Mouse (Mus musculus): ENCODE results near the gene Foxk1. TPM values are rescaled to one million over a fixed set of nuclear protein-coding genes. Genes with fewer than 3 reads are reported as not detected.
A peak's percentile ranks its signal among the peaks of the same experiment; 100 is the strongest.

Foxk1 gene
- polyA plus RNA-seq, 1 experiment from 2014 or later, result 6.5 TPM

DNA sequence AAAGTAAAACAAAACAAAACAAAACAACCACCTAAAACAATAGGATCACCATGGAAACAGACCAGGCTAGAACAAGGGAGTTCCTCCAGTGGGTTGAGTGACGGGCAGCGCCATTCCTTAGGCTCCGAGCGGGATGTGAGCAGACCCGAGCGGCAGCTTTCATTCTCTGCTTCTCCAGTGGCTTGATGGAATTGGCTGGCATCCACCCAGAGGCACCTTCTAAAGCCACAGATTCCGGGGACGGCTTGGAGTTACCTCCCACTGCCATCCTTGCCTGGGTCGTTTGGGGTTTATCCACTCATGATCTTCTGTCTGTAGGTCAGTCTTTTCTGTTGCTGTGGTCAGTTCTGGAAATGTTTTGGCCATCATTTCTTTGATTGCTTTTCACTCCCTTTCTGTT lies 19.6 kb downstream of the Foxk1 start:
- Histone ChIP-seq H3K27ac (ENCODE audit: low read depth, low read length) (no peak overlapping the region), H3K9me3 (ENCODE audit: control insufficient read depth, low read length) (no peaks in the 10 kb centered on the region), H3K4me1 (ENCODE audit: control insufficient read depth, insufficient read depth, low read length) (peaks cover 38% of the 10 kb centered on the region), H3K9ac (ENCODE audit: low read depth, low read length) (no peak overlapping the region), H3K4me2 (replicated peaks; ENCODE audit: low read depth, low read length) (no peak overlapping the region), H3K36me3 (ENCODE audit: control insufficient read depth, insufficient read depth, low read length) (peaks cover 16% of the 10 kb centered on the region; the same call in 1 of the 2 replicates), H3K4me3 (ENCODE audit: low read length) (no peak overlapping the region), H3K27me3 (ENCODE audit: control insufficient read depth, insufficient read depth, low read length) (no peaks in the 10 kb centered on the region)
- WGBS, result 90% methylated on average over 9 of the region's 9 CpGs
- no peak for ATAC-seq (ENCODE audit: low FRiP score, low TSS enrichment)

DNA sequence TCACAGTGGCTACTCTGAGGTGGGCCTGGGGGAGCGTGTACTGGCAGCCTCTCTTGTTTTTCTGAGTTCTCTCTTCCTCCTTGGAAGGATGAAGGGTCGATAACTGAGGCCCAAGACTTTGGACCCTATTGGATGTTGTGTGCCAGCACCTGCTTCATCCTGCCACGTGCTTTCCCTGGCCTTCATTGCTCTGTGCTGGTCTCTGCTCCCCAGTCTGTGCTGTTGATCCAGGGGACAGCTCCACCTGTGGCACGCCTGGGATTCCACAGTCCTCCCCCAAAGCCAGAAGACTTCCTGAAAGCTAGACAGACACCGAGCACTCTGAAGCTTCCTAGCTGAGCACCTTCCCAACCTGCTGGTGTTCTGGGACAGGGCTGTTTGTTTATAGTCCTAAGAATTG lies 20.6 kb downstream of the Foxk1 start:
- Histone ChIP-seq H3K9ac (ENCODE audit: low read depth, low read length) (no peak overlapping the region), H3K4me2 (replicated peaks; ENCODE audit: low read depth, low read length) (no peak overlapping the region), H3K4me3 (ENCODE audit: low read length) (no peak overlapping the region), H3K9me3 (ENCODE audit: control insufficient read depth, low read length) (no peaks in the 10 kb centered on the region), H3K27me3 (ENCODE audit: control insufficient read depth, insufficient read depth, low read length) (no peaks in the 10 kb centered on the region), H3K36me3 (ENCODE audit: control insufficient read depth, insufficient read depth, low read length) (peaks cover 16% of the 10 kb centered on the region; the same call in 1 of the 2 replicates), H3K27ac (ENCODE audit: low read depth, low read length) (no peak overlapping the region), H3K4me1 (ENCODE audit: control insufficient read depth, insufficient read depth, low read length) (peaks cover 36% of the 10 kb centered on the region)
- no peak for ATAC-seq (ENCODE audit: low FRiP score, low TSS enrichment)
- 90% methylated on average over 5 of the region's 5 CpGs for WGBS

DNA sequence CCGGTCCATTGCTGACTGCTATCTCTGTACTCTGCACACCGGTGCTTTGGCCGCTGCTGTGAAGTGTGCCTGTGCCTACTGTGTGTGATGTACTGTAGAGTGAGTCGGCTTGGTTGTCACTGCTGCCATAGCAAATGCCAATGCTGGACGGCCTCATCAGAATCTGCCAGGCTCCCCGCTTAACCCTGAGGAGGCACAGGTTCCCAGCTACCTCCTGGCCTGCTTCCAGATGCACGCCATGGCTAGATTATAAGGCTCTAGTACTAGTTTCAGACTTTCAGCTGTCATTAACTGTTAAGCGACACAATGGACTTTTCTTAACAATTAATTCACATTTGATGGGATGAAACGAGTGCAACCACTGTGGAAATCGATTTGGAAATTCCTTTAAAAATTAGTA lies 21.8 kb downstream of the Foxk1 start:
- H3K36me3 ChIP-seq (ENCODE audit: control insufficient read depth, insufficient read depth, low read length), result peaks cover 16% of the 10 kb centered on the region; the same call in 1 of the 2 replicates
- H3K4me2 ChIP-seq (replicated peaks; ENCODE audit: low read depth, low read length), result no peak overlapping the region
- ATAC-seq (ENCODE audit: low FRiP score, low TSS enrichment), result no peak
- H3K4me1 ChIP-seq (ENCODE audit: control insufficient read depth, insufficient read depth, low read length), result peaks cover 34% of the 10 kb centered on the region; the same call in 1 of the 2 replicates
- H3K27ac ChIP-seq (ENCODE audit: low read depth, low read length), result no peak overlapping the region
- 94% methylated on average over 10 of the region's 10 CpGs for WGBS
- no peaks in the 10 kb centered on the region for H3K9me3 ChIP-seq (ENCODE audit: control insufficient read depth, low read length)
- H3K9ac ChIP-seq (ENCODE audit: low read depth, low read length), result no peak overlapping the region
- no peak overlapping the region for H3K4me3 ChIP-seq (ENCODE audit: low read length)
- no peaks in the 10 kb centered on the region for H3K27me3 ChIP-seq (ENCODE audit: control insufficient read depth, insufficient read depth, low read length)

DNA sequence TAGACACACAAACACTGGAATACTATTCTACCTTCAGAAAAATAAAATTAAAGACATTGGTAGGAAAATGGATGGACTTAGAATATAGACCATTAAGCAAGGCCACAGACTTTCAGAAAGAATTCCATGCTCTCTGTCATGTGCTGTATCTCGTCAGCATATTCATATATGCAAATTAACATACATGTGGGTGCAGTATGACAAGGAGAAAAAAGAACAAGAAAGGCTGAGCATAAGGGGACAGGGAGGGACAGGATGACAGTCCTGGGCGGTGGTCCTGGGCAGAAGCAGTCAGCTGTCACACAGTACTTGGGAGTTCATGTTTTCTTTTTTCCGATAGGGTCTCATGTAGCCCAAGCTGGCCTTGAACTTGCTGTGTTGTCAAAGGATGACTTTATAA lies 22.4 kb downstream of the Foxk1 start:
- Histone ChIP-seq H3K36me3 (ENCODE audit: control insufficient read depth, insufficient read depth, low read length) (peaks cover 16% of the 10 kb centered on the region; the same call in 1 of the 2 replicates), H3K4me3 (ENCODE audit: low read length) (no peak overlapping the region), H3K4me1 (ENCODE audit: control insufficient read depth, insufficient read depth, low read length) (peaks cover 34% of the 10 kb centered on the region; the same call in 1 of the 2 replicates), H3K9me3 (ENCODE audit: control insufficient read depth, low read length) (no peaks in the 10 kb centered on the region), H3K27ac (ENCODE audit: low read depth, low read length) (no peak overlapping the region), H3K4me2 (replicated peaks; ENCODE audit: low read depth, low read length) (no peak overlapping the region), H3K27me3 (ENCODE audit: control insufficient read depth, insufficient read depth, low read length) (no peaks in the 10 kb centered on the region), H3K9ac (ENCODE audit: low read depth, low read length) (no peak overlapping the region)
- 45% methylated on average over 3 of the region's 3 CpGs for WGBS
- ATAC-seq (ENCODE audit: low FRiP score, low TSS enrichment), result no peak

DNA sequence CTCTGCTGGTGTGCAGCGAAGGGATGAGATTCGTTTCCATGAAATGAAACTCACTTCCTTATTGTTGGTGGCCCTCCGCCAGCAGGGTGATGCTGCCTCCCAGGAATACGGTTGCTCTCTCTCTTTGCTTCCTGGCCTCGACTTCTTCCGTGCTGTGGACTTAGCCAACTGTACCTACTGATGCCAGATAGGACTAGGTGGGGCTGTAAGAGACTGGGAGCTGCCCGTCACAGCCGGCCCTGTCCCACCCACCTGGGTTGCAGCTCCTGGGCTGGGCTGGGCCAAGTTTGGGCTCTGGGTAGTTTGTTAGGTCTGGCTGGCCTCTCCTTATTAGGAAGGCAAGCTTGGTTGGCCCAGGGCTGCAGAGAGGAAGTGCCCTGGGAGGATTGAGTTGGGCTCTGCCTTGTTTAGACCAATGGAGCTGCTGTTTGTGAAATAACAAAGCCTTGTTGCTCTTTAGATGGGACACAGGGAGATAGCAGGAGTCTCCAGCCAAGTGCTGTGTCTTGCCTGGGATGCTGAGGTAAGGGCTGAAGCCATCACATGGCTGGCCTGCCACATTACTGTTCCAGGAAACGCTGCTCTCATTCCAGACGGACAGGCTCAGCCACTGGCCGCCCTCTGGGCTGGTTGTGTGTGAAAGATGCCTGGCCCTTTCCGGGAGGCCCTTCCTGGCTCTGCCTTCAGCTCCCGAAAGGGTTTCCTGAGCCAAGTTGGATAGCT lies 23.5 kb downstream of the Foxk1 start:
- Histone ChIP-seq H3K27ac (ENCODE audit: low read depth, low read length) (peak overlapping the region; percentile 87), H3K9ac (ENCODE audit: low read depth, low read length) (no peak overlapping the region; the same call in none of the 2 replicates), H3K4me3 (ENCODE audit: low read length) (no peak overlapping the region), H3K4me2 (replicated peaks; ENCODE audit: low read depth, low read length) (no peak overlapping the region), H3K4me1 (ENCODE audit: control insufficient read depth, insufficient read depth, low read length) (peaks cover 34% of the 10 kb centered on the region; the same call in 1 of the 2 replicates), H3K9me3 (ENCODE audit: control insufficient read depth, low read length) (no peaks in the 10 kb centered on the region), H3K36me3 (ENCODE audit: control insufficient read depth, insufficient read depth, low read length) (peaks cover 9% of the 10 kb centered on the region; the same call in 1 of the 2 replicates), H3K27me3 (ENCODE audit: control insufficient read depth, insufficient read depth, low read length) (no peaks in the 10 kb centered on the region)
- peak; percentile 40; the same call in 1 of the 2 replicates for ATAC-seq (ENCODE audit: low FRiP score, low TSS enrichment)
- WGBS, result 46% methylated on average over 13 of the region's 13 CpGs

DNA sequence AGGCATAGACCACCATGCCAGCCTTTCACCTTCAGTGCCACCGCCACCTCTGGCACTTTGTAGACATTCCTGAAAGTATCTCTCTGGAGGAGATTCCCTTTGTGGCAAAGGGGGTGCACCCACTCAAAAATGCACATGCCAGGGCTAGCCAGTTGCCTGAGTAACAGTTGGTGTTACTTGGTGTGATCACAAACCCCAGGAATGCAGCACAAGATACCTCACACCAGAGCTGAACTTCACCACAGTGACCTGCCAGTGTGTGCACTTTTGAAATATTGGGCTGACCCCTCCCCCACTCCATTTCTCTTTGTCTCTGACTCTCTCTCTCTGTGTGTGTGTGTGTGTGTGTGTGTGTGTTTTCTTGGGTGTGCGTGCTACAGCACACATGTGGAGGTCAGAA lies 25.2 kb downstream of the Foxk1 start:
- Histone ChIP-seq H3K9me3 (ENCODE audit: control insufficient read depth, low read length) (no peaks in the 10 kb centered on the region), H3K4me1 (ENCODE audit: control insufficient read depth, insufficient read depth, low read length) (peaks cover 39% of the 10 kb centered on the region; the same call in 1 of the 2 replicates), H3K36me3 (ENCODE audit: control insufficient read depth, insufficient read depth, low read length) (peaks cover 1% of the 10 kb centered on the region; the same call in 1 of the 2 replicates), H3K4me3 (ENCODE audit: low read length) (no peak overlapping the region), H3K4me2 (replicated peaks; ENCODE audit: low read depth, low read length) (no peak overlapping the region), H3K27me3 (ENCODE audit: control insufficient read depth, insufficient read depth, low read length) (no peaks in the 10 kb centered on the region), H3K27ac (ENCODE audit: low read depth, low read length) (no peak overlapping the region), H3K9ac (ENCODE audit: low read depth, low read length) (no peak overlapping the region)
- ATAC-seq (ENCODE audit: low FRiP score, low TSS enrichment), result no peak
- 91% methylated on average over 2 of the region's 2 CpGs for WGBS

DNA sequence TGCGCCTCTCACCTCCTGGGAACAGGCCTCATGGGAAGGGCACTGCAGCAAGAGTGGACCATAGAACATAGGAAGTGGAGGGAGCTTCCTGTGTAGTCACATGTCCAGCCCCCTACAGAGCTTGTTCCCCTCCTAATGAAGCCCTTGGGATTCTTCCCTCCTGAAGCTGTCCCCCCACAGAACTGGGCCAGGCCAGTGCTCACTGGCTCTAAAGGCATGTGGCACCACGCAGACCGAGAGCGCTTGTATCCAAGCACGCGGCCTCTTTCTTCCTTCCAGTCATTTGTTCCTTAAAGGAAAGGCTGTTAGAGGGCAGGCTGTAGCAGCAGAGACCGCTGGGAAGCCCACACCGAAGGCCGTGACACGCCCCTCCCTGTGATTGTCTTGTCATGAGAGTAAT lies 26.6 kb downstream of the Foxk1 start:
- H3K9me3 ChIP-seq (ENCODE audit: control insufficient read depth, low read length), result no peaks in the 10 kb centered on the region
- 68% methylated on average over 10 of the region's 10 CpGs for WGBS
- no peak overlapping the region for H3K27ac ChIP-seq (ENCODE audit: low read depth, low read length)
- H3K9ac ChIP-seq (ENCODE audit: low read depth, low read length), result no peak overlapping the region
- no peaks in the 10 kb centered on the region for H3K27me3 ChIP-seq (ENCODE audit: control insufficient read depth, insufficient read depth, low read length)
- ATAC-seq (ENCODE audit: low FRiP score, low TSS enrichment), result no peak
- H3K36me3 ChIP-seq (ENCODE audit: control insufficient read depth, insufficient read depth, low read length), result peaks cover 2% of the 10 kb centered on the region; the same call in 1 of the 2 replicates
- peaks cover 52% of the 10 kb centered on the region for H3K4me1 ChIP-seq (ENCODE audit: control insufficient read depth, insufficient read depth, low read length)
- no peak overlapping the region for H3K4me2 ChIP-seq (replicated peaks; ENCODE audit: low read depth, low read length)
- H3K4me3 ChIP-seq (ENCODE audit: low read length), result no peak overlapping the region

DNA sequence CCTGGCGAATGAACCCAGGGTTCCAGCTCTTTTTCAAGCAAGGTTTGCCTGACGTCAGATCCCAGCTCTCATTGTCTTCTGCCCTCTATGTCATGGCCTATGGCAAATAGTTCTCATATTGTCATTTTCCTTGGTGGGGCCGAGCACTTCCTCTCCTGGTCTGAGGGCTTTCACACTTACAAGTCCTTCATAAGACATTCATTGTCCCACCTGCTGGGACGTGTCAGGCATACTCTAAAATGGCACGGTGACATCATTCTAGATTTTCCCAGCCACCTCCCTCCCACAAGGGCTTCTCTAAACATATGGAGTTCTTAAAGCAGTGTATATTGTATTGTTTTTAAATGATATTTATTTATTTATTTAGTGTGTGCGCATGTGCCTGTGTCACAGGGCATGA lies 27.4 kb downstream of the Foxk1 start:
- Histone ChIP-seq H3K4me2 (replicated peaks; ENCODE audit: low read depth, low read length) (no peak overlapping the region), H3K4me1 (ENCODE audit: control insufficient read depth, insufficient read depth, low read length) (peaks cover 57% of the 10 kb centered on the region), H3K36me3 (ENCODE audit: control insufficient read depth, insufficient read depth, low read length) (peaks cover 2% of the 10 kb centered on the region; the same call in 1 of the 2 replicates), H3K27me3 (ENCODE audit: control insufficient read depth, insufficient read depth, low read length) (no peaks in the 10 kb centered on the region), H3K27ac (ENCODE audit: low read depth, low read length) (no peak overlapping the region), H3K9me3 (ENCODE audit: control insufficient read depth, low read length) (no peaks in the 10 kb centered on the region), H3K4me3 (ENCODE audit: low read length) (no peak overlapping the region), H3K9ac (ENCODE audit: low read depth, low read length) (no peak overlapping the region)
- WGBS, result 81% methylated on average over 6 of the region's 6 CpGs
- ATAC-seq (ENCODE audit: low FRiP score, low TSS enrichment), result no peak

DNA sequence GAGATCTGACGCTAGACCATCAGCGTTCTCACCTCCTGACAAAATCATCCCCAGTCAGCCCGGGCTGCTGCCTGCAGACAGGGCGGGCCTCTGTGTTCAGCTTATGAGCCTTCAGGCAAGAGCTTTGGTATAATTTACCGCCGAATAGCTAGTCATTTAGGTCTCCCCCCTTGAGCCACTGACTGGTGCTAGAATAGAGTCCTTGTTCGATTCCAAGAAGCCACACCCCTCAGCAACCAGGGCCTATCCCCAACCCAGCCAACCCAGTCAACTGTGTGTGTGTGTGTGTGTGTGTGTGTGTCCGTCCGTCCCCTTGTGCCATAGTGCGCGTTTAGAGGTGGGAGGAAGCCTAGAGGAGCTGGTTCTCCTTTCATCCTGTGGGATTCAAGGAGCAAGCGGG lies 29.7 kb downstream of the Foxk1 start:
- no peak for ATAC-seq (ENCODE audit: low FRiP score, low TSS enrichment)

More for the DNA sequence above, 29.7 kb downstream of the Foxk1 start:
- Histone ChIP-seq H3K36me3 (ENCODE audit: control insufficient read depth, insufficient read depth, low read length) (peaks cover 13% of the 10 kb centered on the region), H3K4me3 (ENCODE audit: low read length) (no peak overlapping the region), H3K9me3 (ENCODE audit: control insufficient read depth, low read length) (no peaks in the 10 kb centered on the region), H3K9ac (ENCODE audit: low read depth, low read length) (no peak overlapping the region), H3K4me2 (replicated peaks; ENCODE audit: low read depth, low read length) (no peak overlapping the region), H3K27ac (ENCODE audit: low read depth, low read length) (no peak overlapping the region), H3K27me3 (ENCODE audit: control insufficient read depth, insufficient read depth, low read length) (no peaks in the 10 kb centered on the region), H3K4me1 (ENCODE audit: control insufficient read depth, insufficient read depth, low read length) (peaks cover 37% of the 10 kb centered on the region)
- 52% methylated on average over 12 of the region's 12 CpGs for WGBS

All from kidney, embryonic 14.5 days (tissue).